Mouse (Mus musculus) olfactory bulb, adult 2 months (tissue): ENCODE measurements at regions not wholly inside any gene's neighbourhood (a gene's known extent, or its start where the extent isn't known, plus 50 kb on each side); places are given as distances from the start of the nearest gene placed in this dataset.

Experiments
- CTCF ChIP-seq: fragments of 200-500 bp; IDR thresholded peaks from 2 replicates; pipeline ENCODE4 v1.5.1; 2012; ENCODE audit warnings: low read depth, mild to moderate bottlenecking, low read length, moderate library complexity; ENCODE audit not compliant: insufficient read depth
- POLR2A ChIP-seq: fragments of 200-500 bp; IDR thresholded peaks from 2 replicates; pipeline ENCODE4 v1.6.1; 2012; ENCODE audit warnings: mild to moderate bottlenecking, low read depth, low read length, moderate library complexity; ENCODE audit not compliant: insufficient read depth

DNA sequence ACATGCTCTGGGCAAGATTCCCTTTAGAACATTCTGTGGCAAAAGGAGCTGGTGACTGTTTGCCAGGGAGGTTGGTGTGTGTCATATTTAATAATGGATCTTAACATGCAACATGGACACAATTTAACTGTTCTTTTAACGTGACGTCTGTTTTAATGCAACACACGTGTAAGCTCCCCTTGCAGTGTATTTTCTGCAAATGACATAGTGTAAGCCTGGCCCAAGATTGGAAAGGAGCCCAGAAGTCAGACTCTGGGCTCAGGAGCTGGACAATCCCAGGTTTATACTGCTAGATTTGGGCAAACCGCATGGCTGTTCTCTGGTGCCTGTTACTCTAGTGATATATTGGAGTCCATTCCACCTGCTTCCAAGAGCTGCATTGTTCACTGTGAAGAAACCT lies 106.1 kb upstream of the Frmd6 start:
- TF ChIP-seq CTCF (no peak), POLR2A (no peak)
